Mouse (Mus musculus) testis, postnatal 10 days (tissue): Measurements from ENCODE around the gene Gm20388.
"Not testable (repeated sequence)": the region's sequence is repeated elsewhere in the genome, so short reads cannot be mapped to it uniquely, and the experiment has no call there.

Experiments used
- DNase-seq: peaks from one replicate; pipeline ENCODE4 v3.0.0; 2021; ENCODE audit warnings: low spot score

Gm20388 gene

DNA sequence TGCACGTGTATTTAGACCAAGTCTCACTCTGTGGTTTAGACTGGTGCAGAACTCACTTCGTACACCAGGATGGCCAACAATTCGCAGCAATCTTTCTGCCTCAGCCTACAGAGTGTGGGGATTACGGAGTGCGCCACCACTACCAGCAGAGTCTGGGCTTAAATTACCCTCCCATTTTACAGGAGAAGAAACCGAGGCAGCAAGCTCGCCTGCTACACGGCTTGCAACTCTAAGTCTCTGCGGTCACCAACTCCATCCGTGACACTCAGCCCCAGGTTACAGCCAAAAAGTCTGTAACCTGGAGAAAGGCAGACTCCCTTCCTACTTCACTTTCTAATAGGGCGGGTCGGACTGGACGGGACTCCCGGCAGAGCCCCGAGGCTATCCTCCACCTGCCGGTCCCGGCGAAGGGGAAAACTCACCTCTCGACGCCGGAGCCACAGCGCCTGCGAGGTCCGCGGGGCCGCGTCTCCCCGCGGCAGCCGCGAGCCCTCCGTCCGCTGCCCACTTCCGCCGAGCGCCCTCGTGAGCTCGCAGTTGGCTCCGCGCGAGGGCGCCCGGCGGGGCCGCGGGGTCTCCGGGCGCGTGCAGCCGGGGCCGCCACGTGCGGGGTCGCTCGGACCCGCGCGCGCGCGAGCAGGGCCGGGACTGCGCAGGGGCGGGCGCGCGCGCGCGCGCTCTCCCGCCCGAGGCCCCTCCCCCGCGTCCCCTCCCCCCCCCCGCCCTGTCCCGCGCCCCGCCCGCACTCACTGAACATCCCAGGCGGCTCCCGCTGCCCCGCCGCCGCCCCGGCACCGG is 4110.0 kb downstream of the Gm20388 start:
- DNase-seq: peak; percentile 83

DNA sequence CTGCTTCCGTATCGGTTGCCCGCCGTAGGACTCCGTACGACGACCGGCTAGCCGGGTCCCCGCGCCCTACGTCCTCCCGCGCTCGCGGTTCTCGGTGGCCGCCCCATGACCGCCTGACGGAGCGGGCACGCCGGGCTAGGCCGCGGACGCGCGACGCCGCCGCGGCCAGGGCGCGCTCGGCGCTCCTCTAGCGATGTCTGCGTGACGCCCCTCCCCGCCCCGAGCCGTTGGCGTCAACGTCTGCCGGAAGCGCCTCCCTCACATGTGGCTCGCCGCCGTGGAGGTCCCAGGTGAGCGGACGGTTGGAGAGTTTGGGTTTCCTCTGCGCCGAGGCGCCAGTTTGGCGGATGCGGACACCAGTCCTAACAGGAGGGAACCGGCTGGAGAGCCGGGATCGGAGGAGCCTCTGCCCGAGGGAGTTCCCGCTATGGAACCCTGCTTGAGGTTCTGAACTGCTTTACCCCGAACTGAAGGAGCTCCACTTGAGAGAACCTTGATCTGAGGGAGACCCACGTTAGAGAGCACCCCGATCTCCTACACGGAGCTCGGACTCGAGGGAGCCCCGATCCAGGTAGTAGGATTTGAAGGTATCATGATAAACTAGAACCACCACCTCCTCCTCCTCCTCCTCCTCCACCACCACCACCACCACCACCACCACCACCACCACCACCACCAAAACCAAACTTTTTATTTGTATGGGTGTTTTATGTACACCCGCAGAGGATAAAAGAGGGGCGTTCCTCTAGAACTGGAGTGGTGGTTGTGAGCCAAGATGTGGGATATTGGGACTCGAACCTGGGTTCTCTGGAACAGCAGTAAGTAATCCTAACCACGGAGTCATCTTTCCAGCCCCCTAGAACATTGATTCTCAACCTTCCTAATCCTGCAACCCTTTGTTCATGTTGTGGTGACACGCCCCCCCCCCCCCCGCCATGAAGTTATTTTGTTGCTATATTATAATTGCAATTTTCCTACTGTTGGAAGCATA is 4110.9 kb downstream of the Gm20388 start, which contains the start of the genes Taf5l and Urb2:
Gene Taf5l, minus strand, starts transcription at position 161 of the 991 bp plus-strand sequence.
Gene Urb2, plus strand, starts transcription at position 272 of the 991 bp plus-strand sequence.
- DNase-seq: peak; percentile 96

DNA sequence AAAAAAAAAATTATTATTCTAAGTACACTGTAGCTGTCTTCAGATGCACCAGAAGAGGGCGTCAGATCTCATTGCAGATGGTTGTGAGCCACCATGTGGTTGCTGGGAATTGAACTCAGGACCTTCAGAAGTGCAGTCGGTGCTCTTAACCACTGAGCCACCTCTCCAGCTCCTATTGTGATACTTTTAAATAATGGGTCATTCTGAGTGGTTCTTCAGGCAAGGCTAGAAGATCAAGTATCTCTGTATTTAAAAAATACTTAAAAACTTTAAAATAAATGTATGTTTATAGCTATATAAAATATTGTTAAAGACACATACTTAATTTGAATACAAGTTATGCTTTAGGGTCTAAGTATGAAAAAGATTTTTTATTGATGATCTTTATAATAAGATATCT is 4115.6 kb downstream of the Gm20388 start:
- DNase-seq: not testable (repeated sequence)

DNA sequence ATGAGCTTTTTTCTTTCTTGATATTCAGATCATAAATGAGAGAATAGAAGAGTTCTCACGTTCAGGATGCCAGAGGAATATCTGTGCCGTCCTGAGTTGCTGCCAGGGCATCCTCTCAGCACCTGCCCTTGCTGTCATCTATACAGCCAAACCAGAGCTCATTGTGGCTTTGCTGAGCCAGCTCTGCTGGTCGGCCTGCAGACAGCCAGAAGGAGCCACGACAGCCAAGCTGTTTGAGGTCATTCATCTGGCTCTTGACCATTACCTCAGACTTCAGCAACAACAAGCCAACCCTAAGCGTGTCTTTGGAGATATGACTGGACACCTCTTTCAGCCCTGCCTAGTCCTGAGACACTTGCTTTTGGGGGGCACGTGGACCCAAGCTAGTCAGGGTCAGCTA is 4117.2 kb downstream of the Gm20388 start:
- no peak for DNase-seq

DNA sequence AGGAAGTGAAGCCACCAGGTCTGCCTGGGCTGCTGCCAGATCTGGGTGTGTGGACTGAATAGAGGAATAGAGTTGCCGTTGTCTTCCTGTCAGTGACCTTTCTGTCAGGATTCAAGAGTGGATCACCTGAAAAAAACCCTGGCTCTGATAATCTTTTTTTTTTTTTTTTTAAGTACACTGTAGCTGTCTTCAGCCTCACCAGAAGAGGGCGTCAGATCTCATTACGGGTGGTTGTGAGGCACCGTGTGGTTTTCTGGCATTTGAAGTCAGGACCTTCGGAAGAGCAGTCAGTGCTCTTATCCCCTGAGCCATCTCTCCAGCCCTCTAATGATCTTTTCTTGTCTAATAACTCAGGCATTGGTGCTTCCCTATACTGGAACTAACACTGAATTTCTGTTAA is 4122.8 kb downstream of the Gm20388 start:
- DNase-seq: no peak

DNA sequence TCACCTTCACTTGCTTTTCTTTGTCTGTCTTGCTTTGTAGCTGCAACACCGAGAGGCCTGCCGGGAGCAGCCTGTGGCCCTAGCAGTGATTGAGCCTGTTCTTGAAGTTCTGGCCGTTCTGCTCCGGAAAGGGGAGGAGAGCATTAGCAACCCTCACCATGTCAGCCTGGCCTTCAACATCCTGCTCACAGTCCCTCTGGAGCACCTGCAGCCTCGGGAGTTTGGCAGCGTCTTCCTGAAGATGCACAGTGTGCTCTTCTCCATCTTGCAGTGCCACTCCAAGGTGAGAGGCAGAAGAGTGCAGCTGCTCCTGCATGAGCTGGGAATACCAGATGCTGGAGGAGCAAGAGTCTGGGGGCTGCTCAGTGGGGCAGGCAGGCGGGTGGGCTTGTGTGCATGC is 4127.5 kb downstream of the Gm20388 start:
- no peak for DNase-seq

DNA sequence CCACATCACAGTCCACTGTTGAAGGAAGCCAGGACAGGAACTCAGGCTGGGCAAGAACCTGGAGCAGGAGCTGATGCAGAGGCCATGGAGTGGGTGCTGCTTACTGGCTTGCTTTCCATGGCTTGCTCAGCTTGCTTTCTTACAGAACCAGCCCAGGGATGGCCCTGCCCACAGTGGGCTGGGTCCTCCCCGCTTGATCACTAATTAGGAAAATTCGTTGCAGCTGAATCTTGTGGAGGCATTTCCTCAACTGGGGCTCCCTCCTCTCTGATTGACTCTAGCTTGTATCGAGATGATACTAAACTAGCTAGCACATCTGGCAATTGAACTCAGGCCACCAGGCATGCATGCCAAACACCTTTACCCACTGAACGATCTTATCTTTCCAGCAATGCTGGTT is 4128.7 kb downstream of the Gm20388 start:
- no peak for DNase-seq

DNA sequence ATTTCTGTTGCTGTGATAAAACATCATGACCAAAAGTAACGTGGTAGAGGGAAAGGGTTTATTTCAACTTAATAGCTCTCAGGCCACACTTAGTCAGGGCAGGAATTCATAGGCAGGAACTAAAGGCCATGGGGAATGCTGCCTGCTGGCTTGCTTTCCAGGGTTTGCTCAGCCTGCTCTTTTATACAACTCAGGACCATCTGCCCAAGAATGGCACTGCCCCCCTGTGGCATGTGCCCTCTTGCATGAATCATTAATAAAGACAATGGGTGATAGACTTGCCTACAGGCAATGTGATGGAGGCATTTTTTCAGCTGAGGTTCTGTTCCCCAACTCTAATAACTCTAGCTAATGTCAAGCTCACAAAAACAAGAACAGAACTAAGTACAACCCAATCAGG is 4131.6 kb downstream of the Gm20388 start:
- DNase-seq: no peak

DNA sequence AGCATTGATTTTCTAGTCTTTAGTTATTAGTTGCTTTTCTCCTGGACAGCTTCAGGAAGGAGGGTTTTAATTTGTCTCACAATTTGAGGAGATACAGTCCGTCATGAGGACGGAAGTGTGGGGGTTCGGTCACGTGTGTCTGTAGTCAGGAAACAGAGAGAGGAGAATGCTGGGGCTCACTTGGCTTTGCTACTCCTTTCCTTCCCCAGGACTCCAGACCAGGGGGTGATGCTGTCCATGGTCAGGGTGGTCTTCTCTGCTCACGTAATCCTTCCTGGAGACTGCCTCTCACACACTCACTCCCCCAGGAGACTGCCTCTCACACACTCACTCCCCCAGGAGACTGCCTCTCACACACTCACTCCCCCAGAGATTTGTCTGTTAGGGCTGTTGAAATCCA is 4133.8 kb downstream of the Gm20388 start:
- DNase-seq: no peak

DNA sequence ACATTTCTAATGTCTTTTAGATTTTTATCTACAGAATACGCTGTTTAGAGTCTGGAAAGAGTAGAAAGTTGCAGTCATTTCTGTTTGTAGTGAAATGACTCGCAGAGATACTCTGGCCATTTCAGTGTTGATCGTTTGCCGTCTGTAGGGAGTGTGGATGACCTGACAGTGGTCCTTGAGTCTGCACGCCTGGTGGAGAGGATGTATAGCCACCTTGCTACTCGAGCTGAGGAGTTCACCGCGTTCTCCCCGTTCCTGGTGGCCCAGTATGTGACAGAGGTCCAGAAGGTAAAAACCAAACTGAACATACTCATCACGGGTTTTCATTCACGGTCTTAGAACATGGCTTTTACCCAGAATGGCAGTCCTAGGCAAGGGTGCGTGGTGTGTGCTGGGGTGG is 4134.3 kb downstream of the Gm20388 start:
- DNase-seq: no peak

DNA sequence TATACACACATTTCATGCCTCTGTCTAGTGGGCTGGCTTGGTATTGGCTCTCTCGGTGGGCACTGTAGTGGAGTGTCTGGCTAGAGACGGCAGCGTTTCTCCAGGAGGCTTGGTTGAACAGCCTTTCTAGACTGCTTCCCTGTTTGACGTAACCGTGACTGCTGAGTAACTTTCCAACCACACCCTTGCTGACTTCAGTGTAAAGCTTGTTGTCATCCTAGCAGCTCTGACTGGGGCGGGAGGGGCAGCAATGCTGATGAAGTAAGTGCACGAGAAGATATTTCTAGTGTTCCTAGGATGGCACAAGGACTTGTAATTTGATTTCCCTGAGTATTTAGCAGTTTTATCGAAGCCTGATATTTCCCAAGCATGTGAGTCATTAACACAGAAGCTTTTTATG is 4135.2 kb downstream of the Gm20388 start:
- no peak for DNase-seq

DNA sequence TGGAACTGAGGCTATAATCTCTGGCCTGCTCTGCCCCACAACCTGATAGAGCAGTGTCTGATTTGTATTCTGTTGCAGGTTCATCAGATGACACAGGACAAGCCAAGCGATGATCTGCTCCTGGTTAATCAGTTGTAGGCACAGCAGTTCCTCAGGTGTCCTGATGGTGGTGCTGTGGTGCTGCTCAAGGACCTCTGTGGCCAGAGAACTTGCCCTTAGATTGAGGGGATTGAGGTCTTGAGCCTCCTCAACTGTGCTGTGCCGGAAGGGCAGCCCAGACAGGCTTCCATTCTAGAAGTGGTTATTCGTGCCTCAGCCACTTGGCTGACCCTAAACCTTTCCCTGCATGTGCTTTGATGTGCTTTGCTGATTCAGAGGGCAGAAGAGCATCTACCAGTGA is 4141.5 kb downstream of the Gm20388 start:
- peak; percentile 82 for DNase-seq

DNA sequence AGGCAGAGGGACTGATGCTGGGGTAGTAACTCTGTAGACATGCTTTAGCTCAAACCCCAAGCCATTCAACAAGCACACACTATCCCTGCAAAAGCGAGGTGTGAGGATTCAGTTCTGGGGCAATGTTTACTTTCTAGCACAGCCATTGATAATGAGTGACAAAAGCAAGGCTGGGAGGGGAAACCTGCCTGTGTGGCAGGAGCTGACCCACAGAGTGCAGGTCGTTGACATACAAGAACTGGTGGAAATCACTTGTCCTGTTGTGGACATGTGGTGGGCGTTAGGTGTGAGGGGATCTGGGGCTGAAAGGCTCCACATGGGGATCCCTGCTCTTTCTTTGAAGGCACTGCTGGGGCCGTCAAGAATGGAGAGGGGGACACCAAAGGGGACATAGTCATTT is 4141.9 kb downstream of the Gm20388 start:
- no peak for DNase-seq

DNA sequence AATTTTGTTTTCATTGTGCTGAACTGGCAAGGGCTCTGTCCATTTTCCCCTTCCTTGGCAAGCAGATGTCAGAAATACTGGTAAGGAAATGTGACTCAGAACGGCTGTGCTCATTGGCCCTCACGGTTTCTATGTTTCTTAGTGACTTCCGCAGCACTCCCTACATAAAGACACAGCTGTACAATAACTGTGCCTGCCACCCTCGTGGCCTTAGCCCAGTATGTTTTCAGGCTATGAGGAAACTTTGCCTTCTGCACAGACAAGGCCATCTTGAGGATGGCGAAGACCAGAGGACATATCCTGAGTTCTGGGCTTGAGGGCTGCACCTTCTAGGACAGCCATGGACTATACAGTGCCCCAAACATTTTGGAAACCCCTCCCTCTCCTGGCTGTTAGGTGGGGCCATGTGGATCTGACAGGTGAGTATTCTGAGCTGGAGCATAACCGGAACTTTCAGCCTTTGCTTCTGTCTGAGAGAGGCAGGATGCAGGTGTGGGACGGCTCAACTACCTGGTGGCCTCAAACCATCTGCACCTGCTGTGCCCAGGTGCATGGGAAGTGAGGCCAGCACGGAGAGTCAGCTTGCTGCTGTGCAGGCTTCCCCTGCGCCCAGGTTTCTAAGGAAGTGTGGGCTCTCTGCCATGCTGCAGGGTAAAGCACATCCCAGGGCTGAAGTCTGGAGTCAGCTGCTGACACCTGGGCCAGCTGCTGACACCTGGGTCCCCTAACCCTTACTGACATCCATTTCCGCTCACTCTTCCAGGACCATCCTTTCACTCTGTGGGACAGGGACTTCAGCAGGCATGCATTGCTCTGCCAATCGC is 4146.4 kb downstream of the Gm20388 start:
- no peak for DNase-seq

DNA sequence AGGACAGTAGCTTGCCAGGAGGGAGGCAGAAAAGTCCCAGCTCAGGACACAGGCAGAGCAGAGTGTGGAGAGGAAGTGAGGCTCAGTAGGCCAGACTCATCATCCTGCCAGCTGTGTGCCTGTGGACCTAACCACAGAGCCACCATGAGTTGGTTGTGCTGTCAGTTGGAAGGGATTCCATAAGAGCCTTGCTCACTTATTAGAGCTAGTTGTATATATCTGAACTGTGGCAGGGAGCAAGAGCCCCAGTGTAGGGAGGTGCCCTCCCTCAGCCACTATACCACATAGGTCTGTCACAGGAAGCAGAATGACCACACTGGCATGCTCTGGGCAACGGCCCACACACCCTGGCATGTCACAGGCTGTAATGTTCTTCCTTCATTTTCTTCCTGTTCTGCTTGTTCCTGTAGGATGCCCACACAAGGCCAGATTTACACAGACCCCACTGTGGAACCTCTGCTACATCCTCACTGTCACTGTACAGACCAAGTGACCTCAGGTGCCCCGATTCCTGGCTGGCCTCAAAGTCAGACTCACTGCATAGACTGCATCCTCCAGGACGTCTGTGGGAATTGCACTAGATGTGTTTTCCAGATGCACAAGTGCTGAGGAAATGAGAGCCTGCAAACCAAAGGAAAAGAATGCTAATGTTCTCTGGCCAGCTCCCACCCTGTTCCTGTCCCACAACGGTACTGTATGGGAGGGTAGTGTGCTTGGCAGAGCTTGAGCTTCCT is 4155.9 kb downstream of the Gm20388 start:
- no peak for DNase-seq

DNA sequence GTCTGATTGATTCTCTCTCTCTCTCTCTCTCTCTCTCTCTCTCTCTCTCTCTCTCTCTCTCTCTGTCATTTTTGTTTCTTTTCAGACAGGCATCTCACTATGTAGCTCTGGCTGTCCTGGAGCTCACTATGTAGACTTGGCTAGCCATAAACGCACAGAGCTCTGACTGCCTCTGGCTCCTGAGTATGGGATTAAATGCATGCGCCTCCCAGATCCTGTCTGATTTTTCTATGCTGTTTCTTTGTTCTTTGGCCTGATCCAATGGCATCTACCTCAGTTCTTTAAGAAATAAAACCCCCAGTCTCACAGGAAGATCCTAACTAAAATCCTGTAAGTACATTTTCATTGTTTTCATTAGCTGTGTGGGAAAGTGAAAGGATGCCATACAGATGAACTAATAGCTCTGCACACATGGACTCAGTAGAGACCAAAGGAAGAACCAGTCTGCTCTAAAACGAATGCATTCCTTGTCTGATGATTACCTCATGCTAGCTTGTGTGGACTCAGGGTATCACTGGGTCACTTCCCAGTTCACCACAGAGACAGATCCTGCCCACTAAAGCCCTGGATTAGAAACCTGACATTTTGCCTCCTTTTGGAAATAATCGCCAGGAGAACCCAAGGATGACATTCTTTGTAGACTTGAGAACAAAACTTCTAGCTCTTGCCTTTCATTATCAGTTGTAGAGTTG is 4156.6 kb downstream of the Gm20388 start:
- no peak for DNase-seq

DNA sequence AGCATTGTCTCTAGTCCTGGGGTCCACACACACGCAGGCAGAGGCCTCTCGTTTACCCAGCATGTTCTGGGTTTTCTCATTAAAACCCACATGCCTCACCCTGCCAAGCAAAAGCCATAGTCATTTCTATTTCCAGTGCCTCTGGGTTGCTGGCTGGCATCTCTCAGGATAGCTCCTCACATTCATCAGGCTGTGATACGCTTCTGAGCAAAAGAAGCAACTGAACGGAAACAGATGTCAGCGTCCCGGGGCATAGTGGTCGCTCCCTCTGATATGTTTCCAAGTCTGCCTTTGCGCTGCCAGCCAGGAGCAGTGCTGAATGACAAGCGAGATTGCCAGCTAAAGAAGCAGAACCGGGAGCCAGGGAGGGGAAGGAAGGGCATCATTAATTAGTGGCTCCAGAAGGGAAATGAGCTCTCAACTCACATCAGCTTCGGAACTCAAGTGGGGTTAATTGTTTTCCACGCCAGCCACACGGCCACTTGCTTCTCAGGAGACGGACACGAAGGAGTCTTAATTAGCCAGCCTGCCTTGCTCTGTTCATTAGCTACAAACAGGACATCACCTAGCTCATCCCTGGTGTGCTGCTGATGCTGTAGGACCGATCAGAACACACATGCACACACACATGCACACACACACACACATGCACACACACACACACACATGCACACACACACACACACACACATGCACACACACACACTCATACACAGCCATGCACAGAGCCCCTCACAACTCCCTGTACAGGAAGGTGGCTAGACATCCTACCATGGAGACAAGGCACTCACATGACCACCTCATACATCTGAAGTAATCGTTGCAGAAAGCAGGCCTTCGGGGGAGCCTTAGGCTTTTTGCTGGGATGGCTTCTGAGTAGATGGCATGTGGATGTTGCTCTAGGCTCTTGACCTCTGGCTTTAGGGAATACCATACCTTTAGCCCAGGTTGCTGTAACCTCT is 4160.0 kb downstream of the Gm20388 start:
- DNase-seq: no peak

DNA sequence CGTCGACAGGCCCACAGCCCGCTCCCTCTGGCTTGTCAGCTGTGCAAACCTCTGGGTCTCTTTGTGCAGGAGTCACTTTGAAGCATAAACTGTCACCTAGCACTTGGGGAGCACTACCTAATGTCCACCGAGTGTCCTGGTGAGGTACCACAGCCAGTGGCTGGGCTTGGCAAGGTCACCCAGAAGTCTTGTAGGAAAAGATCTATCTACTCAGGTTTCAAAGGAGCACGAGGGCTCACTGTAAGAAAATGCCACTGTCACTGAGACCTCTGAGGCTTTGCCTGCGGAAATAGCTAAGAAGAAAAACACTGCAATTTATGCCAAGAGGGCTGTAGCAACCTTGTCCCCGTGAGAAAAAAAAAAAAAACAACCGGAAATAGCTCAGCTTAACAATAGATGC is 4165.3 kb downstream of the Gm20388 start:
- no peak for DNase-seq

DNA sequence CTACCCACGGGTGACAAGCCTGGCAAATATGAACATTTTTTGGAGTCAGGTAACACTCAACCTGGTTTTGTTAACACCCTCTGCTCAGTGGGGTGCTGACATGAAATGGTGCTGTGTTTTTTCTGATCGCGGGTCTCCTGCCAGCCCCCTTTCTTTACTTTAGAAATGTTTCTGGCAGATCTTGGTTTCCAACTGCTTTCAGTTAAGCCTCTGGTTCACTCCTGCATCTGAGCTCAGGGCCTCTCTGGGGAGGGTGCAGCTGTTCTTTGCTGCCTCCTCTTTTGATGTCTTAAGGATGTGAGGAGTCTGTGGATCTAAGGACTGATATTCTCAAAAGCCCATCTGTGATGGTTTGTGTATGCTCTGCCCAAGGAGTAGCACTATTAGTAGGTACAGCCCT is 4165.8 kb downstream of the Gm20388 start:
- DNase-seq: no peak

DNA sequence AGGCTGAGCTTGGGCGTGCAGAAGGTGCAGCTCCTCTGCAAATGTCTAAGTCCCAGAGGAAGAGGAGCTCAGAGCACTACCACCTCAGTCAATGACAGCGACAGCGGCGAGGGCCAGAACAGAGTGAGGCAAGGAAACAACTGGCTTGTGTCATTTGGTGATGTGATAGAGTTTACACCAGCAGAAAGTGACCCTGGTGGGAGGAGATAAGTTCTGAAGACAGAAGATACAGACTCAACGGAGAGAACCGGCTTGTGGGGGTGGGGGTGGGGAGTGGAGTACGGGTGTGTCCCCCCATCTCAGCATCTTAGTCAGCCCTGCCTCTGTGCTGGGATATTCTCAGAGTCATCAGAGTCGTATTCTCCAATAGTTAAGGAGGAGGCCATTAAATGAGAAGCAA is 4166.7 kb downstream of the Gm20388 start:
- DNase-seq: no peak
